Mouse (Mus musculus) myocyte (in vitro differentiated cells): ENCODE results near the gene Atoh7.

Experiments
- E2F4 ChIP-seq: IDR thresholded peaks from one replicate; pipeline ENCODE4 v1.6.1; 2011; ENCODE audit warnings: mild to moderate bottlenecking, control low read depth, moderate library complexity; ENCODE audit not compliant: insufficient read depth
- MAX ChIP-seq: IDR thresholded peaks from one replicate; pipeline ENCODE4 v1.6.1; 2011; ENCODE audit warnings: low read depth, mild to moderate bottlenecking, control low read depth
- MYOG ChIP-seq, 3 experiments: IDR thresholded peaks; one replicate each; pipeline ENCODE4 v1.6.1; 2011; ENCODE audit warnings: control low read depth in 2 of 3, low read depth in 2 of 3, mild to moderate bottlenecking in 2 of 3; ENCODE audit not compliant: insufficient read length in 2 of 3, control insufficient read depth in 1 of 3, insufficient read depth in 1 of 3
- POLR2A ChIP-seq: IDR thresholded peaks from one replicate; pipeline ENCODE4 v1.6.1; 2011; ENCODE audit warnings: low read depth, mild to moderate bottlenecking, control low read depth, moderate library complexity; ENCODE audit not compliant: insufficient read length
- POLR2AphosphoS2 ChIP-seq: IDR thresholded peaks from one replicate; pipeline ENCODE4 v1.6.1; 2011; ENCODE audit warnings: low read depth, control low read depth; ENCODE audit not compliant: insufficient read length
- TCF3 ChIP-seq: IDR thresholded peaks from one replicate; pipeline ENCODE4 v1.6.1; 2011; ENCODE audit warnings: low read depth, control low read depth; ENCODE audit not compliant: insufficient read length

- TF ChIP-seq MAX (no peak), POLR2A (no peak), POLR2AphosphoS2 (no peak), TCF3 (no peak), E2F4 (no peak), MYOG (IDR thresholded peaks at IDR 0.05; ENCODE audit: control insufficient read depth in 1 of 3, insufficient read depth in 1 of 3, insufficient read length in 2 of 3, low read depth in 2 of 3) (no peak)
These were observed 22.5 kb downstream of the Atoh7 start for GRCm38 (mm10) chr10:63121961-63122360.
